Mouse (Mus musculus) E14TG2a.4 (cell line): Measurements from ENCODE around the gene Gnaz.

Source experiments
- H3K27me3 ChIP-seq: 2 replicates; pipeline ENCODE4 v1.6.1; 2014; ENCODE audit warnings: low read length, control low read depth; ENCODE audit not compliant: insufficient read depth
- H3K36me3 ChIP-seq: 2 replicates; pipeline ENCODE4 v1.6.1; 2014; ENCODE audit warnings: low read length, control low read depth; ENCODE audit not compliant: insufficient read depth
- H3K4me1 ChIP-seq: replicated peaks from 2 replicates; pipeline ENCODE4 v1.6.1; 2014; ENCODE audit warnings: low read depth, low read length, control low read depth
- H3K4me3 ChIP-seq: replicated peaks from 2 replicates; pipeline ENCODE4 v1.5.1; 2014; ENCODE audit warnings: mild to moderate bottlenecking, low read length
- H3K9me3 ChIP-seq: 2 replicates; pipeline ENCODE4 v1.6.1; 2014; ENCODE audit warnings: low read length, control low read depth
- CTCF ChIP-seq: conservative IDR thresholded peaks from 2 replicates; pipeline ENCODE4 v1.5.1; 2014; ENCODE audit warnings: low read length
- NANOG ChIP-seq: IDR thresholded peaks from 2 replicates; pipeline ENCODE4 v1.6.1; 2014; ENCODE audit warnings: borderline replicate concordance, low read length, mixed read lengths
- POU5F1 ChIP-seq: IDR thresholded peaks from 2 replicates; pipeline ENCODE4 v1.6.1; 2014; ENCODE audit warnings: low read length, borderline replicate concordance

Gnaz gene

GRCm38 (mm10) chr10:75058336-75058735 is 91.4 kb downstream of the Gnaz start:
- Histone ChIP-seq H3K36me3 (0 out of 2 replicates have a peak, but pooled peaks cover 5% of the 10 kb centered on the region), H3K4me3 (no peak overlapping the region), H3K4me1 (peaks cover 38% of the 10 kb centered on the region), H3K9me3 (no peaks in the 10 kb centered on the region), H3K27me3 (peaks cover 47% of the 10 kb centered on the region)
- TF ChIP-seq NANOG (no peak), CTCF (no peak), POU5F1 (no peak)

GRCm38 (mm10) chr10:75058761-75059395 is 91.9 kb downstream of the Gnaz start:
- Histone ChIP-seq H3K4me3 (no peak overlapping the region), H3K4me1 (peaks cover 43% of the 10 kb centered on the region), H3K9me3 (no peaks in the 10 kb centered on the region), H3K27me3 (peaks cover 49% of the 10 kb centered on the region), H3K36me3 (0 out of 2 replicates have a peak, but pooled peaks cover 10% of the 10 kb centered on the region)
- TF ChIP-seq POU5F1: no peak
- TF ChIP-seq CTCF: no peak
- TF ChIP-seq NANOG: no peak

GRCm38 (mm10) chr10:75059396-75059795 is 92.4 kb downstream of the Gnaz start:
- Histone ChIP-seq H3K36me3 (0 out of 2 replicates have a peak, but pooled peaks cover 10% of the 10 kb centered on the region), H3K4me1 (peaks cover 43% of the 10 kb centered on the region), H3K4me3 (peak overlapping the region; percentile 87; the same call in 1 of the 2 replicates), H3K27me3 (peaks cover 46% of the 10 kb centered on the region), H3K9me3 (no peaks in the 10 kb centered on the region)
- no peak for TF ChIP-seq POU5F1
- no peak for TF ChIP-seq NANOG
- TF ChIP-seq CTCF: peak; percentile 40

- Histone ChIP-seq H3K4me3 (peak within 1 kb of the TSS; percentile 87), H3K27me3 (peaks cover 43% of the 10 kb centered on the region), H3K4me1 (peaks cover 43% of the 10 kb centered on the region), H3K36me3 (0 out of 2 replicates have a peak, but pooled peaks cover 10% of the 10 kb centered on the region), H3K9me3 (no peaks in the 10 kb centered on the region)
- TF ChIP-seq POU5F1 (no peak), NANOG (no peak), CTCF (no peak)
Measured at GRCm38 (mm10) chr10:75060217-75060842, 93.4 kb downstream of the Gnaz start, which contains the start of gene Bcr. Gene Bcr, plus strand, starts transcription at chr10:75060592.

- peaks cover 46% of the 10 kb centered on the region for H3K4me1 ChIP-seq
- H3K9me3 ChIP-seq: no peaks in the 10 kb centered on the region
- TF ChIP-seq NANOG (no peak), POU5F1 (no peak), CTCF (no peak)
- H3K27me3 ChIP-seq: peaks cover 42% of the 10 kb centered on the region
- H3K4me3 ChIP-seq: peak overlapping the region; percentile 87
- 0 out of 2 replicates have a peak, but pooled peaks cover 10% of the 10 kb centered on the region for H3K36me3 ChIP-seq
Measured at GRCm38 (mm10) chr10:75060843-75061235, 93.9 kb downstream of the Gnaz start.

GRCm38 (mm10) chr10:75061341-75062188 is 94.6 kb downstream of the Gnaz start:
- peaks cover 49% of the 10 kb centered on the region for H3K4me1 ChIP-seq
- H3K9me3 ChIP-seq: no peaks in the 10 kb centered on the region
- H3K36me3 ChIP-seq: peaks cover 11% of the 10 kb centered on the region; the same call in 1 of the 2 replicates
- H3K27me3 ChIP-seq: peaks cover 40% of the 10 kb centered on the region
- no peak for TF ChIP-seq CTCF
- no peak for TF ChIP-seq NANOG
- no peak for TF ChIP-seq POU5F1
- H3K4me3 ChIP-seq: peak overlapping the region; percentile 87

- TF ChIP-seq NANOG: no peak
- TF ChIP-seq POU5F1: no peak
- no peak for TF ChIP-seq CTCF
- H3K27me3 ChIP-seq: peaks cover 38% of the 10 kb centered on the region
- peaks cover 13% of the 10 kb centered on the region; the same call in 1 of the 2 replicates for H3K36me3 ChIP-seq
- no peaks in the 10 kb centered on the region for H3K9me3 ChIP-seq
- H3K4me3 ChIP-seq: peak overlapping the region; percentile 87
- peaks cover 49% of the 10 kb centered on the region for H3K4me1 ChIP-seq
Measured at GRCm38 (mm10) chr10:75062189-75062561, 95.2 kb downstream of the Gnaz start.

GRCm38 (mm10) chr10:75062621-75063020 is 95.6 kb downstream of the Gnaz start:
- Histone ChIP-seq H3K4me3 (0 out of 2 replicates have a peak overlapping the region, but pooled peaks have one; percentile 87), H3K4me1 (peaks cover 53% of the 10 kb centered on the region), H3K27me3 (peaks cover 37% of the 10 kb centered on the region), H3K9me3 (no peaks in the 10 kb centered on the region), H3K36me3 (peaks cover 13% of the 10 kb centered on the region; the same call in 1 of the 2 replicates)
- no peak for TF ChIP-seq CTCF
- no peak for TF ChIP-seq NANOG
- TF ChIP-seq POU5F1: no peak
